Mouse (Mus musculus) megakaryocyte progenitor cell, adult 5-6 weeks (primary cell): ENCODE measurements around the gene Sept4. TPM values are rescaled to one million over a fixed set of nuclear protein-coding genes. Genes with fewer than 3 reads are reported as not detected.
A peak's percentile ranks its signal among the peaks of the same experiment; 100 is the strongest.

Source experiments
- ATAC-seq: replicated peaks from 2 replicates; pipeline ENCODE4 v1.8.0; 2016; ENCODE audit warnings: mild to moderate bottlenecking, moderate TSS enrichment, inconsistent platforms; ENCODE audit not compliant: poor library complexity
- total RNA-seq, 2 experiments: library from RNA; stranded (forward) in 1 of 2; stranded (reverse) in 1 of 2; fragments of 157-497, 149-512 nt in 1 of 2; fragments of 200-1000 nt in 1 of 2; gene quantifications; 2 replicates each; pipeline versions ENCODE4 v1.2.3 to v1.2.4; 2015 to 2017

The Sept4 gene
- total RNA-seq (2015) (1.6 and 2.7 TPM in 2 replicates), total RNA-seq (2017) (1.5 and 4.8 TPM in 2 replicates)

DNA sequence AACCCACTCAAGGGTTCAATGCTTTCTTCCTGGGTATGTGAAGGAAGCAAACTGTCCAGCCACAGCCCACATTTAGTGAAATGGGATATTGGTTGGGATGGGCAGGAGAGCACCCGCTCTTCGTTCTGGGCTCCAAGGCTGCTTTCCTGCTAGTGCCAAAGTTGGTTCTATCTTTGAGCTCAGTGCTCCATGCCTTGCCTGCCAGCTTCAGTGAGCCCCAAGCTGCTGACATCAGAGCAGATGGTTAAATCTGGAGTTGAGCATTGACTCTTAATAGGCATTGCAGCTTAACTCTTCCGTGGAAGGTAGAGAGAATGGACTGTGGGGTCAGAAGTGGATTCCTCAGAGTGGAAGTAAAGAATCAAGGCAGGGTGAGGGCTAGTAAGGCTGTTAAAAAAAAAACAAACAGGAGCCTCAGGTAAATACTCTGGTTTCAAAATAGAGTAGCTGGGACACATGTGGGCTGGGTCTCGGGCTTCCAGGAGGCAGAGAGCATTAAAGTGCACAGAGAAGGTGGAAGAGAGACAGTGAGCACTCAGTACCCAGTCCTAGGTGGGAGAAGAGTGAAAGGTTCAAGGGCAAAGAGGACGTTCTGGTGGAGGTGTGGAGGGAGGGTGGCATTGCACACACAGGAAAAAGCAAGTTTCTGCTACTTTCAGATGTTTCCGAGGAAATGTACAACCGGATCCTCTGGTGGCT, at the start of gene Sept4:
Sept4 (plus strand) TSS at position 649 of the 699 bp plus-strand sequence.
- no peak for ATAC-seq

- peak; percentile 99 for ATAC-seq
These were observed 49.4 kb upstream of the Sept4 start for GRCm38 (mm10) chr11:87519260-87519659.

DNA sequence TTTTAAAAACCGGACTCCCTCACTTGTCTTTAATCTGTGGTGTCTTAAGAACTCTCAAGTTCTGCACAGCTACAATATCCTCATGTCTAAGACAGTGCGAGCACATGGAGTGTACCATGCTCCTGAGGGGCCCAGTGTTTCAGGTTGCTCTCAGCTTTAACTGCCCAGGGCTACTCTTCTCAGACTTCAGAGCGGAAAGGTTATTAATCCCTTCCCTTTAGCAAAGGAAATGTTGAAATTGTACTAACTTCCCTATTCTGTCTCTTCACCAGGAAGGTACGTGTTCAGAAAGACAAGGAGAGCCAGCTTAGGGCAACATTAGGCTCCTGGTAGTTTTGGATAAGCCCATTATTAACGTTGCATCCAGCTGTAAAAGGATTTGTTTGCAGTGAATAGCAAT, 45.2 kb upstream of the Sept4 start:
- peak; percentile 47 for ATAC-seq

DNA sequence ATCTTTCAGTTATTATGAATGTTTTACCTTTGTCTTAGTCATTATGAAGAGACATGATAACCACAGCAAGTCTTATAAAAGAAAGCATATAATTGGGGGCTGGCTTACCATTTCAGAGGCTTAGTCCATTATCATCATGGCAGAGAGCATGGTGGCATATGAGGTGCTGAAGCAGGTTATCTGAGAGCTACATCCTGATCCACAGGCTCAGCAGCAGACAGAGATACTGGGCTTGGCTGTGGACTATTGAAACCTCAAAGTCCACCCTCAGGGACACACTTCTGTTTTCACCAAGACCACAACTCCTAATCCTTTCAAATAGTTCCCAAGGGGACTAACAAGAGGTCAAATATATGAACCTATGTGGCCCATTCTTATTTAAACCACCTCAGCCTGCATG, 44.7 kb upstream of the Sept4 start:
- ATAC-seq = no peak

DNA sequence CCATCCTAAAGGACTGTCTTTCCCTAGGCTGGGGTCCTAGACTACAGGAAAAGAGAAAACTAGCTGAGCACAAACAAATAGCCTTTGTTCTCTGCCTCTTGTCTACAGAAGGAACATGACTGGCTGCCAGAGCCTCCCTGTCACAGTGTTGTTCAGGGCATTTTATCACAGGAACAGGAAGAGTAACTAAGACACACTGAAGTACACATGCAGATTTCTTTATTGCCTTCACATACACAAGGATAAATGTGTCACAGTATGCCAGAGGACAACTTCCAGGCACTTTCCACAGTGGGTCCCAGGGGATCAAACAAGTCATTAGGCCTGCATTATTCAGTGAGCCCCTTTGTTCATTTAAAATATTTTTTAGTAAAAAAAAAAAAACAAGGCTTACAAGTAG, 43.9 kb upstream of the Sept4 start:
- ATAC-seq = no peak

GRCm38 (mm10) chr11:87527364-87527763, 41.3 kb upstream of the Sept4 start:
- ATAC-seq = peak; percentile 79

DNA sequence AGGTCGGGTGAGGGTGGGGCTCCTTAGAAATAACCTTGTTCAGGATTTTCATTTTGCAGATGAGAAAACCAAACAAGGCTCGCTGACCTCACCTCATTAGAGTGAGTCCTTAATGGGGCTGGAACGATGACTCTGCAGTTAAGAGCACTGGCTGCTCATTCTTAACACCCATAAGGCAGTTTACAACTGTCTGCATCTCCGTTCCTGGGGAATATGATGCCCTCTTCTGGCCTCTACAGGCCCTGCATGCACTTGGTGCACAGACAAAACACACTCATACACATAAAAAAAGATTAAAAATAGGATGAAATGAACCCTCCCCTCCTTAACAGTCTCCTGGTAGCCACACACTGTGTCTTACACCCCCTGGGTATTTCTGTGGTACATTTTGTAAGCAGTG, 40.7 kb upstream of the Sept4 start:
- ATAC-seq = peak; percentile 59

DNA sequence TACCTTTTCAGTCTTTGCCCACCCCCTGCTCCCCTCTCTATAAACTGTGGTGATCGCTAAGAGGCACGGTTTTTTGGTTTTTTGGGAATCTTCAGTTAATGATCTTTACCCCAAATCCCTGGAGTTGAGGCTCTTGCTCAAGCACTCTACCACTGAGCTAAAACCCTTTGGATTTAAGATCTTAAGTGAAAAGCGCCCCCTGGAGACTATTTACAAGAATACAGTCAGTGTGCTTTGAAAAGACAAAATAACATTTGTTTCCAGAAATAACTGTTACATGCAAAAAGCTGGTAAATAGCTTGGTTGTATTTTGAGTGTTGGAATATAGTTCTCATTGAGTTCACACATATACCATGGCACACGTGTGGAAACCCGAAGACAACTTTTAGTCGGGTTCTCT, 37.0 kb upstream of the Sept4 start:
- ATAC-seq = no peak

DNA sequence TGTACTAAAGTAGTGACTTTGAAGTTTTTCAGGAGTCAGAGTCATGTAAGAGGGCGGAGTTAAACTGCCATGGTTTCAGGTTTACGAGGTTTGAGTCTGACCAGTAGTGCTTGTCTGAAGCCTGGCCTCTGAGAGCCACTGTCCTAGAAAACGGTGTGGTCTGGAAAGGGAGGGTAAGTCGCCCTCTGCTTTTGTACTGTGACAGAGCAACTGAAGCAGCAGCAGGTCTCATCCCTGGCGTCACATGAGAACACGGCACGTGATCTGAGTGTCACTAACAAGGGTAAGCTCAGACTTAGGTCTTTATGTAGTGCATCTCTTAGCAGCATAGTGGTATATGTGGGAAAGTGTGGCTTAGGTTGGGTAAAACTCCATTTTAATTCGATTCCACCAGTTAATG, 26.4 kb upstream of the Sept4 start:
- ATAC-seq = no peak

GRCm38 (mm10) chr11:87542906-87543305, 25.8 kb upstream of the Sept4 start:
- no peak for ATAC-seq

DNA sequence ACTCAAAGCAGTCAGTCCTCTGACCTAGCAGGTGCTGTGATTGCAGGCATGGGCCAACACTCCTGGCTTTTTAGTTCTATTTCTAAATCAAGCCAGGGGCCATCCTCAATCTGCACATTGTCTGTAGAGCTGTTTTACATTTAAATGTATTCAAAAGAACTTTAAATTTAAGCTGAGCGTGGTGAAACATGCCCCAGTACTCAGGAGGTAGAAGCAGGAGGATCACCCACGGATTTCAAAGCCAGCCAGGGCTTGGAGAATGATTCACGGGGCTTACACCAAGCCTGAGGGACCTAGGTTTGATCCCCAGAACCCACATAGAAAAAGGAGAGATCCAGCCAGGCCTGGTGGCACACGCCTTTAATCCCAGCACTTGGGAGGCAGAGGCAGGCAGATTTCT, 15.4 kb upstream of the Sept4 start:
- no peak for ATAC-seq

- ATAC-seq = peak; percentile 23; the same call in 1 of the 2 replicates
These were observed 14.3 kb upstream of the Sept4 start for GRCm38 (mm10) chr11:87554386-87554785.

- no peak for ATAC-seq
These were observed 13.5 kb upstream of the Sept4 start for GRCm38 (mm10) chr11:87555106-87555703.

DNA sequence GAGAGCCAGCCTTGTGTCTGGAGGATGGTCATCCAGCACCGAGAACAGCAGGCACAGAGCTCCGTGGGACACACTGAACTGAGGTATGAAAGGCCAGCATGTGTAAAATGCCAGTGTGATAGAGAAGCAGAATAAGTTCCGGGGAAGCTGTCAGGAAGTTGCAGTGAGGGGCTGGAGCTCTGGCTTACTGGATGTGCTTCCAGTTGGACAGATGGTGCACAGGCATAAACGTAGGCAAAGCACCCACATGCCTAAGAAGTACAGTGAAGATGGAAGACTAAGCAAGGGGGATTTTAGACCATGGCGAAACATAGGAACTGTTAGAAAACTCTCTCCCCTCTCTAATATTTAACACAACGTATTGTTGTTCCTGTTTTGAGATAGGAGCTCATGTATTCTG, 7.5 kb upstream of the Sept4 start:
- no peak for ATAC-seq

GRCm38 (mm10) chr11:87566501-87566900, 2.2 kb upstream of the Sept4 start, which contains the start of gene Gm11492:
TSS of gene Gm11492 (plus strand) at chr11:87566653.
- no peak for ATAC-seq

GRCm38 (mm10) chr11:87570743-87571142, 2.0 kb downstream of the Sept4 start:
- ATAC-seq = no peak

GRCm38 (mm10) chr11:87571361-87571950, 2.8 kb downstream of the Sept4 start:
- no peak for ATAC-seq

GRCm38 (mm10) chr11:87573751-87574150, 5.0 kb downstream of the Sept4 start:
- ATAC-seq = no peak

DNA sequence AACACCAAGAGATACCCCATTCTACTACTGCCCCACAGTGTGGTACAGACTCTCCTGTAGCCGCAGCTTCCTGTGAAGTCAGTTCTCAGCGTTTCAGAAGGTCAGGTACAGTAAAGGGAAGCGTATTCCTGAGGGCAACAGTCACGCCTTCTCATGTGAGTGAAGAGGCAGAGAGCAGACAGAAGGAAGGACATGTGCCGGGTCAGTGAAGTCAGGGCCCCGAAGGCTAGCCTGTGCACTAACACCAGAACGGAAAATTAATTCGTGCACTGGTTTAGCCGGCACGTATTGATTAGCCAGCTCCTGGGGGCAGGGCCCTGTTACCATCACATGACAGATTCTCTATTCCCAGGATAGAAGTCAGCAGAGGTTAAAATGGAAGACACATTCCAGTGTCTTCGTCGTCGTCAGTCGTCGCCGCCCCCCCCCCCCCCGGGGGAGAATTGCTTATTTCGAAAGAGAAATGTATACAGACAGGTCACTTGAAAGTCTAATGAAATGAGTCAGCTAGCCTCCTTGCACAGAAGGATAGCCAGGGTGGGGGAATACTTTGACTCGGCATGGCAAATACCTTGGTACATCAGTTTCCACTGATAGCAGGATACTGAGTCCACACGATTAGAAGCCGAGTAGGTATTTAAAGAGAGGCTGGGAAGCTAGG, 5.9 kb downstream of the Sept4 start:
- ATAC-seq = no peak

GRCm38 (mm10) chr11:87577601-87578248, 9.0 kb downstream of the Sept4 start:
- ATAC-seq = no peak
